Mouse (Mus musculus) left cerebral cortex, postnatal 4 days (tissue): Measurements from ENCODE around the gene Cnot10. TPM values are rescaled to one million over a fixed set of nuclear protein-coding genes. Genes with fewer than 3 reads are reported as not detected.
A peak's percentile ranks its signal among the peaks of the same experiment; 100 is the strongest.

ENCODE experiments used
- DNase-seq: peaks from one replicate; pipeline ENCODE4 v3.0.0-alpha.2; 2022
- intact Hi-C: fragments of 180-260 bp; cut with DNase I; formaldehyde crosslinking; loops from one replicate; pipeline ENCODE4 v1.15.1; 2025
- total RNA-seq, 2 experiments: library from RNA; stranded (reverse); gene quantifications; 2 replicates each; pipeline ENCODE4 v1.2.3; 2021

Gene Cnot10
- total RNA-seq, 2 experiments from 2014 or later = 48.4 to 53.1 TPM

- peak; percentile 43 for DNase-seq
- intact Hi-C loops = loop anchor here (5.0 kb wide), 2 partner anchors 82 to 167 kb away; partner anchors contain the start of gene Ccr4
Measured at GRCm38 (mm10) chr9:114584183-114585016, 55.6 kb downstream of the Cnot10 start.

- peak; percentile 70 for DNase-seq
Measured at GRCm38 (mm10) chr9:114583812-114584182, 56.2 kb downstream of the Cnot10 start.

GRCm38 (mm10) chr9:114578646-114579045, 61.3 kb downstream of the Cnot10 start:
- DNase-seq = no peak
- intact Hi-C loops = no loop called here

More at GRCm38 (mm10) chr9:114583812-114584182, 56.2 kb downstream of the Cnot10 start:
- intact Hi-C loops = loop anchor here (5.0 kb wide), 2 partner anchors 81 to 166 kb away; partner anchors contain the start of gene Ccr4

GRCm38 (mm10) chr9:114576001-114576400, 64.0 kb downstream of the Cnot10 start:
- intact Hi-C loops = no loop called here
- no peak for DNase-seq

- DNase-seq = no peak
- intact Hi-C loops = no loop called here
Measured at GRCm38 (mm10) chr9:114573528-114573927, 66.5 kb downstream of the Cnot10 start.

GRCm38 (mm10) chr9:114568682-114569474, 71.1 kb downstream of the Cnot10 start:
- intact Hi-C loops = no loop called here
- DNase-seq = no peak

- intact Hi-C loops = no loop called here
Measured at GRCm38 (mm10) chr9:114564667-114565066, 75.3 kb downstream of the Cnot10 start.

GRCm38 (mm10) chr9:114563761-114564606, 76.0 kb downstream of the Cnot10 start, which contains the start of gene Trim71:
TSS of gene Trim71 (minus strand) at chr9:114564369.
- intact Hi-C loops = no loop called here
- DNase-seq = no peak

More at GRCm38 (mm10) chr9:114564667-114565066, 75.3 kb downstream of the Cnot10 start:
- no peak for DNase-seq

GRCm38 (mm10) chr9:114562919-114563751, 76.8 kb downstream of the Cnot10 start:
- intact Hi-C loops = no loop called here
- DNase-seq = no peak

- intact Hi-C loops = no loop called here
- DNase-seq = no peak
Measured at GRCm38 (mm10) chr9:114562031-114562918, 77.7 kb downstream of the Cnot10 start.

GRCm38 (mm10) chr9:114561671-114561971, 78.4 kb downstream of the Cnot10 start:
- no peak for DNase-seq

GRCm38 (mm10) chr9:114560771-114561670, 79.0 kb downstream of the Cnot10 start:
- no peak for DNase-seq
- intact Hi-C loops = no loop called here

More at GRCm38 (mm10) chr9:114561671-114561971, 78.4 kb downstream of the Cnot10 start:
- intact Hi-C loops = no loop called here

GRCm38 (mm10) chr9:114560141-114560540, 79.8 kb downstream of the Cnot10 start:
- intact Hi-C loops = no loop called here
- DNase-seq = no peak

GRCm38 (mm10) chr9:114557086-114557485, 82.9 kb downstream of the Cnot10 start:
- intact Hi-C loops = no loop called here
- DNase-seq = no peak

GRCm38 (mm10) chr9:114556276-114556855, 83.6 kb downstream of the Cnot10 start:
- intact Hi-C loops = no loop called here

GRCm38 (mm10) chr9:114554355-114554979, 85.5 kb downstream of the Cnot10 start:
- intact Hi-C loops = no loop called here
- peak; percentile 35 for DNase-seq

More at GRCm38 (mm10) chr9:114556276-114556855, 83.6 kb downstream of the Cnot10 start:
- no peak for DNase-seq

GRCm38 (mm10) chr9:114553828-114554227, 86.2 kb downstream of the Cnot10 start:
- intact Hi-C loops = no loop called here
- no peak for DNase-seq
